Mouse (Mus musculus) liver, embryonic 16.5 days (tissue): Measurements from ENCODE around the gene Rab11fip5. TPM values are rescaled to one million over a fixed set of nuclear protein-coding genes. Genes with fewer than 3 reads are reported as not detected.
A peak's percentile ranks its signal among the peaks of the same experiment; 100 is the strongest.

Source experiments
- ATAC-seq: fragments of 200-750 bp; cut with Nextera tagmentation; 2 replicates; pipeline ENCODE4 v1.8.0; 2017; ENCODE audit warnings: low read depth, mild to moderate bottlenecking, moderate number of reproducible peaks, moderate library complexity
- H3K27ac ChIP-seq: fragments of 300-500 bp; sonication (generic); 2 replicates; pipeline ENCODE4 v1.5.1; 2014; ENCODE audit warnings: mild to moderate bottlenecking, low read length
- H3K27me3 ChIP-seq: fragments of 300-500 bp; sonication (generic); 2 replicates; pipeline ENCODE4 v1.6.1; 2014; ENCODE audit warnings: low read depth, low read length, mixed read lengths; ENCODE audit not compliant: control insufficient read depth, insufficient read depth
- H3K36me3 ChIP-seq: fragments of 300-500 bp; sonication (generic); 2 replicates; pipeline ENCODE4 v1.6.1; 2014; ENCODE audit warnings: mild to moderate bottlenecking; ENCODE audit not compliant: control insufficient read depth, insufficient read depth
- H3K4me1 ChIP-seq: fragments of 300-500 bp; sonication (generic); 2 replicates; pipeline ENCODE4 v1.6.1; 2014; ENCODE audit warnings: low read depth, low read length, mixed read lengths; ENCODE audit not compliant: control insufficient read depth
- H3K4me2 ChIP-seq: fragments of 300-500 bp; sonication (generic); 2 replicates; pipeline ENCODE4 v1.6.1; 2014; ENCODE audit warnings: low read depth, low read length, mixed read lengths
- H3K4me3 ChIP-seq: fragments of 300-500 bp; sonication (generic); 2 replicates; pipeline ENCODE4 v1.5.1; 2014; ENCODE audit warnings: low read depth, mild to moderate bottlenecking, low read length
- H3K9ac ChIP-seq: fragments of 300-500 bp; sonication (generic); 2 replicates; pipeline ENCODE4 v1.6.1; 2014; ENCODE audit warnings: low read depth, low read length
- H3K9me3 ChIP-seq: fragments of 300-500 bp; sonication (generic); replicated peaks from 2 replicates; pipeline ENCODE4 v1.6.1; 2016; ENCODE audit warnings: low read length; ENCODE audit not compliant: control insufficient read depth
- WGBS: fragments of 180-500 bp; shearing (Covaris S2); extraction: QIAGEN DNeasy Blood & Tissue Kit; methylation state at CpG from one replicate; pipeline ENCODE4 v1.1.7; 2014; ENCODE audit not compliant: insufficient replicate concordance; 5-methylcytosine and 5-hydroxymethylcytosine counted together
- polyA plus RNA-seq: library from polyadenylated mRNA; unstranded; fragments of >200 nt; fragmentation: Nextera tagmentation; extraction: Ambion mirVana; gene quantifications from 2 replicates; pipeline ENCODE4 v1.2.1, GENCODE M21; 2015

Gene Rab11fip5
- polyA plus RNA-seq: 0.85 and 1.0 TPM in 2 replicates

DNA sequence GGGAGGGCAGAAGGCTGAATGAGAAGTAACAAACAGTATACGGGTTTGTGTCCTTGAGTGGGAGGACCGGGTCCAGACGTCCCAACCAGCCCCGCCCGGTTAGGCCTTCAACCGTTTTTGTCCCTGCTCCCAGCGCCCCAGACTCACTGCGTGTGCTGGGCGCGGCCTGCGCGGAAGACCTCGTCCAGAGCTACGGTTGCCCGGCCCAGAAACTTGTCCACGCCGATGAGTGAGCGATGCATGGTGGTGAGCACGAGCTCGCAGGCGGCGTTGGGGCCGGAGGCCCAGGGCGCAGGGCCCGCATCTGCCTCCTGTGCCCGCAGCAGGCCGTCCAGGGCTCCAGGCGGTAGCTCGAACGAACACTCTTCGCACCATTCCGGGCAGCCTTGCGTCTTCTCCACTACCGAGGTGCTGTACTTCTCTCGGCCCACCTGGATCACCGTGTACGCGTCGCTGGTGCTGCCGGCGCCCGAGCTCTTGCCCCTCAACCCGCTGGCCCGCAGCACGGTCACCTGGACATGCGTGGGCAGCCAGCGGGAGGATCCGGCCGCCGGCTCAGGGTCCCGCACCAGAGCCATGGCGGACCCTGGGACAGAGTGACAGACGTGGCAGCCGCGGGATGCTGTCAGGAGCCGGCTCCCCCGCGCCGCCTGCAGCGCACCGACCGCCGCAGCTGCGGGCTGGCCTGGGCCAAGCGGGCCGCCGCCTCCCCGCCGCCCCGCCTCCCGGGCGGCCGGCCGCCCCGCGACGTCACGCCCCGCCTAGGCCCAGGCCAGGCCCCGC, at the start of gene Rab11fip5:
Gene Rab11fip5 (minus strand): TSS at position 684 of the 783 bp plus-strand sequence.
- H3K4me1 ChIP-seq: peaks cover 37% of the 10 kb centered on the region
- 4% methylated on average over 80 of the region's 80 CpGs for WGBS
- no peaks in the 10 kb centered on the region for H3K9me3 ChIP-seq
- H3K4me2 ChIP-seq: peak within 1 kb of the TSS; percentile 99
- no peak within 1 kb of the TSS for H3K27ac ChIP-seq
- peak within 1 kb of the TSS; percentile 60 for H3K9ac ChIP-seq
- ATAC-seq: no peak
- H3K4me3 ChIP-seq: peak within 1 kb of the TSS; percentile 69
- no peaks in the 10 kb centered on the region; the same call in 1 of the 2 replicates for H3K27me3 ChIP-seq
- no peaks in the 10 kb centered on the region for H3K36me3 ChIP-seq

DNA sequence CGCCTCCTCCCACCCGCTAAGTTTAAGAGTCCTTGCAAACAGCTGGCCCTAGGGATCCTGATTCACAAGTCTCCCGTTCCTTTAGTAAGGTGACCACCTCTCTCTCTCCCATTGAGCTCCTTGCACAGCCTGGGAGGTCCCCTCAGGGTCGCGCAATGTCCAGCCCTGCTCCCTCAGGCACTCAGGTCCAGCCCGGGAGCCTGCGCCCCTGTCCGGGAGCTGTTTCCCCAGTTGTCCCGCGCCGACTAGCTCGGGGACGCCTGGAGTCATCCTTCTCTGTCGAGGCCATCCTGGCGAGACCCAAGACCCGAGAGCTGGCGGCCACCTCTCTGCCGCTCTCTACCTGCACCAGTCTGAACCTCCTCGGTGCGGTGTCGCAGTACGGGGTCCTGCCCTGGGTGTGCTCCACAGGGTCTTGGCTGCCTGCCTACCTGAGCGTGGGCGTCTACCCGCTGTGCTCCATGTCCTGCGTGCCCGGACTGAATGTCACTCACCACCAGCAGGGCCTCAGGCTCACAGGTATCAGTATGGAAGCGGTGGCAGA, 49.5 kb upstream of the Rab11fip5 start, which contains the start of gene Noto:
Gene Noto (plus strand): TSS at position 51 of the 544 bp plus-strand sequence.
- no peak for ATAC-seq
- no peak within 1 kb of the TSS for H3K27ac ChIP-seq
- no peak within 1 kb of the TSS for H3K4me3 ChIP-seq
- no peaks in the 10 kb centered on the region for H3K4me1 ChIP-seq
- 17% methylated on average over 28 of the region's 28 CpGs for WGBS
- H3K27me3 ChIP-seq: peaks cover 7% of the 10 kb centered on the region
- H3K9me3 ChIP-seq: no peaks in the 10 kb centered on the region
- no peak within 1 kb of the TSS for H3K4me2 ChIP-seq
- no peaks in the 10 kb centered on the region for H3K36me3 ChIP-seq
- H3K9ac ChIP-seq: no peak within 1 kb of the TSS

DNA sequence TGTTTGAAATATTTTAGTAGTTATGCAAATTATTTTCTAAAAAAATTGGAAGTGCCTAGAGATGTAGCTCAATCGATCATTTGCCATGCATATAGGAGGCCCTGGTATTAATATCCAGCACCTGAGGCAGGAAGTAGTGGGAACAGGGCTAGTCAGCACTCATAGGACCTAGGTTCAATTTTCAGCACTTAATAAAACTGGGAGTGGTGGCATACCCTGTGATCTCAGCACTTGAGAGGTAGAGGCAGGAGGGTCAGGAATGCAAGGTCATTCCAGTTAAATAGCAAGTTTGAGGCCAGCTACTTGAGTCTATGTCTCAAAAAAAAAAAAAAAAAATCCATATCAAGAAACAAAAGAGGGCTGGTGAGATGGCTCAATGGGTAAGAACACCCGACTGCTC, 44.7 kb upstream of the Rab11fip5 start:
- no peak overlapping the region for H3K27ac ChIP-seq
- peaks cover 8% of the 10 kb centered on the region for H3K27me3 ChIP-seq
- no peak overlapping the region for H3K9ac ChIP-seq
- no peak overlapping the region for H3K4me2 ChIP-seq
- no peaks in the 10 kb centered on the region for H3K9me3 ChIP-seq
- ATAC-seq: no peak
- no peak overlapping the region for H3K4me3 ChIP-seq
- 68% methylated on average over 2 of the region's 2 CpGs for WGBS
- H3K36me3 ChIP-seq: no peaks in the 10 kb centered on the region
- H3K4me1 ChIP-seq: no peaks in the 10 kb centered on the region

DNA sequence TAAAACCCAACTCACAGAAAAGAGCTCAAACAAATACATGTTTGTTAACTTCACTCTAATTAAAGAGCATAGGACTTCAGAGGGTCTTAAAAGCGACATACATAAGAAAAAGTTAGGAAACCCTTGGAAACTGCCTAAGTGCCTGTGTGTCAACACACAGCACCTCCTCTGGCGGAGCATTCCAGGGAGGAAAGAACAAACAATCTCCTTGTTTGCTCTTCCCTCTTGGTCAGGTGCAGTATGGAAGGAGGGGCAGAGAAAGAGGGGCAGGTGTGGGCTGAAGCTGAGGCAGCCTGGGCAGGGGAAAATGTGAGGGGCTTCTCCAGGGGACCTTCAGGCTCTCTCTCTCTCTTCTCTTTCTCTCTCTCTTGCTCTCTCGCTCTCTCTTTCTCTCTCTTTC, 41.4 kb upstream of the Rab11fip5 start:
- Histone ChIP-seq H3K9me3 (no peaks in the 10 kb centered on the region), H3K4me3 (no peak overlapping the region), H3K27ac (no peak overlapping the region), H3K36me3 (no peaks in the 10 kb centered on the region), H3K4me1 (no peaks in the 10 kb centered on the region), H3K4me2 (no peak overlapping the region), H3K27me3 (peaks cover 2% of the 10 kb centered on the region; the same call in 1 of the 2 replicates), H3K9ac (no peak overlapping the region)
- no peak for ATAC-seq
- 36% methylated on average over 3 of the region's 3 CpGs for WGBS

DNA sequence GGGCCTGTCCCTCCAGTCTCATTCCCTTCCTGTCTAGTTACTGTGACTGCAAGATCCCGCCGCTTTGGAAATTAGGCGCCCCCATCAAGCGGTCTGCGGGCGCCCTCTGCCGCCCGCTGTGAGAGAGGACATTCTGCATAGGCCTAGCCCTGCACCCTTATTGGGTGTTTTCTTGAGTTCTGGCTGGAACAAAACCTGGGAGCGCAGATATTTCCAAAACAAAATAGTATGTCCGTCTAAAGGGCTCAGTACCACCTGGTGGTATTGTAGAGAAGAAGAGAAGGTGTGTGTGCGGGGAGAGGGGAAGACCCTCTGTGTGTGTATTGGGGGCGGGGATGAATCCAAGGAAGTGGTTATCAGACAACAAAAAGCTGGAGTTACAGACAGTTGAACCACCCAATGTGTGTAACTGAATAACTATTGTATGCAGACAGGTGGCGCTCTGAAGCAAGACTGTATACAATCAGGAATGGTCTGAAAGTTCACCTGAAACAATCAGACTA, 36.4 kb upstream of the Rab11fip5 start:
- Histone ChIP-seq H3K9me3 (no peaks in the 10 kb centered on the region), H3K27ac (no peak overlapping the region), H3K4me2 (no peak overlapping the region), H3K36me3 (no peaks in the 10 kb centered on the region), H3K27me3 (peaks cover 40% of the 10 kb centered on the region), H3K9ac (no peak overlapping the region), H3K4me1 (no peaks in the 10 kb centered on the region), H3K4me3 (no peak overlapping the region)
- ATAC-seq: no peak
- WGBS: 6% methylated on average over 13 of the region's 13 CpGs

DNA sequence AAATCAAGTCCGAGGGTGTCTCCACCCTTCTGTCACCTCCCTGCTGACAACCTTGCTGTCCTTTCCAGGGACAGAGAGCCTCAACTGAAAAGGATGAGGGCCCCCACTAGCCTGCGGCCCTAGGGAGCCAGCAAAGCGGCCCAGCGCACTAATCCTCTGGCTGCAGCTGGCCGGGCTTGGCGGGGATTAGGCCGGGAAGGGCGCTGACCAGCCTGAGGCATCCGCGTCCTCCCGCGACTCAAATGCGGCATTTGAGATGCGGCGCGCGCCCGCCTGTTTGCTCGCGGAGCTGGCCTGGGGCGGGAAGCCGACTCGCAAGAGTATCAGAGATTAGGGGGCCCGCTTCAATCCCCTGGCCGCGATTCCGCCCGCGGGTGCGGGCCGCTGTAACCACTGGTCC, 34.6 kb upstream of the Rab11fip5 start:
- H3K27me3 ChIP-seq: peaks cover 41% of the 10 kb centered on the region

DNA sequence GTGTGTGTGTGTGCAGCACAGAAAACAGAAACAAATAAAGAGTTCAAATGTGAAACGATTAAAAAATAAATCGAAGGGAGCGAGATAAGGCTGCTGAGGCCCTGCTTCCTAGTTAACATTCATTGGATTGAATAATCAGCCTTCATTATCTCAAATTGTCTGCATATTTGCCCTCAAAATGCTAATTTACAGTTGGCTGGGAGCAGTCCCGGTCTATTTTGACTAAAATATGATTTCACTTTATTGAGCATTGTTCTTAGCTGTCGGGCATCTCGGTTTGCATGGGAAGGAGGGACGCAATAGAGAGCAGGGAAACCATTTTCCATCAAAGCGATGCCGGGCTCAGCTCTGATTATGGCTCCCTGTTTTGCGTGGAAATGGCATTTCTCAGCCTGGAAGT, 28.6 kb upstream of the Rab11fip5 start:
- Histone ChIP-seq H3K27ac (no peak overlapping the region), H3K9me3 (no peaks in the 10 kb centered on the region), H3K4me3 (no peak overlapping the region), H3K4me1 (no peaks in the 10 kb centered on the region), H3K9ac (no peak overlapping the region), H3K27me3 (peaks cover 14% of the 10 kb centered on the region), H3K4me2 (no peak overlapping the region), H3K36me3 (no peaks in the 10 kb centered on the region)
- 65% methylated on average over 10 of the region's 10 CpGs for WGBS
- no peak for ATAC-seq

More for the DNA sequence above, 34.6 kb upstream of the Rab11fip5 start:
- Histone ChIP-seq H3K9ac (no peak overlapping the region), H3K27ac (no peak overlapping the region), H3K36me3 (no peaks in the 10 kb centered on the region), H3K9me3 (no peaks in the 10 kb centered on the region), H3K4me2 (no peak overlapping the region), H3K4me1 (no peaks in the 10 kb centered on the region), H3K4me3 (no peak overlapping the region)
- WGBS: 2% methylated on average over 31 of the region's 31 CpGs
- no peak for ATAC-seq

DNA sequence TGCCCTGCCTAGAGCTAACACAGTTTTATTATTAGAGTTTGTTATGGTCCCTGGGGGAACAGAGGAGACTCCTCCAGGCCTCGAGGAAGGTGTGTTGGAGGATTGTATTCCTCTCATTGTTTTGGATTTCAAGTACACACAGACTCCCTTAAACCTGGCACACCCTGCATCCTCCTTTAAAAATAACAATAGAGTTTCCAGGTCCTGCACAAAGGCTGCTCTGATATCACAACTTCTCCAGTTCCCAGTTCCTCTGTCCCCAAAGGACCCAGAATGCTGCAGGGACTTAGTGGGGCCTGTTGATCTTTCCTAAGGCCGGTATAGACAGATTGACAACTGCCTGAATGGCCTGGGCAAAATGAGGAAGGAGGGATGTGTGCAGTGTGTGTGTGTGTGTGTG, 28.2 kb upstream of the Rab11fip5 start:
- Histone ChIP-seq H3K4me1 (no peaks in the 10 kb centered on the region), H3K9me3 (no peaks in the 10 kb centered on the region), H3K9ac (no peak overlapping the region), H3K27me3 (peaks cover 10% of the 10 kb centered on the region), H3K27ac (no peak overlapping the region), H3K36me3 (no peaks in the 10 kb centered on the region), H3K4me3 (no peak overlapping the region), H3K4me2 (no peak overlapping the region)
- 25% methylated on average over 2 of the region's 2 CpGs for WGBS
- ATAC-seq: no peak

DNA sequence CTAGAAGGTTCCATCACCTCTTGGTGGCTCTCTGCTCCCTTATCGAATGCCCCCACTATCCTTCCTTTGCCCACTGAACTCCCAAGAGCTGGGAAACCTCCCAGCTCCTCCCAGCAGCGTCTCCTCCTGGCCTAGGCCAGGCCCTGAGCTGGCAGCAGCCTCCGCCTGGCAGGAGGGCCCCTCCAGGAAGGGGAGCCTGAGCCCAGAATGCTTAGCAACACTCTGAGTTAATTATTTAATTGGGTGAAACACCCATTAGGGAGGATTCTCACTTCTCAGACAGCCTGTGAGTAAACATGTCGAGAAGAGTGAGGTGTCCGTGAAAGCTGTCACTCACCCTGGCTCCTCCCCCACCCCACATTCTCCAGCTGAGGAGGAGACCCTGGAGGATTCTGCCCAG, 25.3 kb upstream of the Rab11fip5 start:
- no peak for ATAC-seq
- WGBS: 25% methylated on average over 5 of the region's 5 CpGs
- no peak overlapping the region for H3K4me2 ChIP-seq
- no peak overlapping the region for H3K9ac ChIP-seq
- H3K36me3 ChIP-seq: no peaks in the 10 kb centered on the region
- no peak overlapping the region for H3K27ac ChIP-seq
- H3K4me3 ChIP-seq: no peak overlapping the region
- no peaks in the 10 kb centered on the region for H3K27me3 ChIP-seq
- H3K4me1 ChIP-seq: no peaks in the 10 kb centered on the region
- H3K9me3 ChIP-seq: no peaks in the 10 kb centered on the region
